Mouse (Mus musculus) forebrain, embryonic 15.5 days (tissue): Measurements from ENCODE around the gene Rtraf. TPM values are rescaled to one million over a fixed set of nuclear protein-coding genes. Genes with fewer than 3 reads are reported as not detected.

Experiments
- ATAC-seq: fragments of 200-750 bp; cut with Nextera tagmentation; replicated peaks from 2 replicates; pipeline ENCODE4 v1.8.0; 2017; ENCODE audit warnings: mild to moderate bottlenecking, moderate TSS enrichment, moderate library complexity
- H3K27ac ChIP-seq: fragments of 300-500 bp; sonication (generic); replicated peaks from 2 replicates; pipeline ENCODE4 v1.5.1; 2015; ENCODE audit warnings: mild to moderate bottlenecking, inconsistent platforms
- H3K27me3 ChIP-seq: fragments of 300-500 bp; sonication (generic); 2 replicates; pipeline ENCODE4 v1.6.1; 2015; ENCODE audit warnings: inconsistent platforms
- H3K36me3 ChIP-seq: fragments of 300-500 bp; sonication (generic); 2 replicates; pipeline ENCODE4 v1.6.1; 2015; ENCODE audit warnings: mild to moderate bottlenecking, inconsistent platforms
- H3K4me1 ChIP-seq: fragments of 300-500 bp; sonication (generic); 2 replicates; pipeline ENCODE4 v1.6.1; 2015; ENCODE audit warnings: inconsistent platforms
- H3K4me2 ChIP-seq: fragments of 300-500 bp; sonication (generic); replicated peaks from 2 replicates; pipeline ENCODE4 v1.6.1; 2015; ENCODE audit warnings: mild to moderate bottlenecking, inconsistent platforms
- H3K4me3 ChIP-seq: fragments of 300-500 bp; sonication (generic); 2 replicates; pipeline ENCODE4 v1.5.1; 2015; ENCODE audit warnings: mild to moderate bottlenecking, inconsistent platforms
- H3K9ac ChIP-seq: fragments of 300-500 bp; sonication (generic); replicated peaks from 2 replicates; pipeline ENCODE4 v1.6.1; 2015; ENCODE audit warnings: mild to moderate bottlenecking, inconsistent platforms
- H3K9me3 ChIP-seq: fragments of 300-500 bp; sonication (generic); 2 replicates; pipeline ENCODE4 v1.6.1; 2016; ENCODE audit warnings: inconsistent platforms
- WGBS: fragments of 180-500 bp; shearing (Covaris S2); methylation state at CpG from one replicate; pipeline ENCODE4 v1.1.7; 2015; ENCODE audit warnings: mixed read lengths; 5-methylcytosine and 5-hydroxymethylcytosine counted together
- polyA plus RNA-seq: library from polyadenylated mRNA; unstranded; fragments of >200 nt; fragmentation: Nextera tagmentation; extraction: Ambion mirVana; gene quantifications from 2 replicates; pipeline ENCODE4 v1.2.1, GENCODE M21; 2015

Rtraf gene
- polyA plus RNA-seq, 1 experiment from 2014 or later, result 190 TPM

GRCm38 (mm10) chr14:19794881-19795280 is 28.7 kb downstream of the Rtraf start:
- WGBS, result 73% methylated on average over 4 of the region's 4 CpGs
- no peak for ATAC-seq
- H3K27ac ChIP-seq, result no peak overlapping the region
- no peaks in the 10 kb centered on the region for H3K4me1 ChIP-seq
- no peaks in the 10 kb centered on the region for H3K36me3 ChIP-seq
- H3K4me3 ChIP-seq, result no peak overlapping the region
- no peaks in the 10 kb centered on the region for H3K27me3 ChIP-seq
- no peaks in the 10 kb centered on the region for H3K9me3 ChIP-seq
- H3K9ac ChIP-seq, result no peak overlapping the region
- no peak overlapping the region for H3K4me2 ChIP-seq

- 81% methylated on average over 1 of the region's 1 CpGs for WGBS
- H3K9ac ChIP-seq, result no peak overlapping the region
These were observed 35.2 kb downstream of the Rtraf start for GRCm38 (mm10) chr14:19788443-19788842.

GRCm38 (mm10) chr14:19785797-19786588 is 37.6 kb downstream of the Rtraf start:
- H3K9ac ChIP-seq, result no peak overlapping the region
- 84% methylated on average over 9 of the region's 9 CpGs for WGBS
- H3K27me3 ChIP-seq, result no peaks in the 10 kb centered on the region

More at GRCm38 (mm10) chr14:19788443-19788842, 35.2 kb downstream of the Rtraf start:
- no peaks in the 10 kb centered on the region for H3K36me3 ChIP-seq
- no peaks in the 10 kb centered on the region for H3K4me1 ChIP-seq
- H3K27ac ChIP-seq, result no peak overlapping the region
- H3K27me3 ChIP-seq, result no peaks in the 10 kb centered on the region
- no peak overlapping the region for H3K4me2 ChIP-seq
- no peaks in the 10 kb centered on the region for H3K9me3 ChIP-seq
- no peak overlapping the region for H3K4me3 ChIP-seq
- ATAC-seq, result no peak

GRCm38 (mm10) chr14:19777945-19778344 is 45.7 kb downstream of the Rtraf start:
- 84% methylated on average over 13 of the region's 13 CpGs for WGBS
- Histone ChIP-seq H3K27me3 (no peaks in the 10 kb centered on the region), H3K36me3 (no peaks in the 10 kb centered on the region), H3K4me2 (no peak overlapping the region), H3K27ac (no peak overlapping the region), H3K9ac (no peak overlapping the region), H3K4me1 (no peaks in the 10 kb centered on the region), H3K4me3 (no peak overlapping the region), H3K9me3 (no peaks in the 10 kb centered on the region)
- no peak for ATAC-seq

More at GRCm38 (mm10) chr14:19785797-19786588, 37.6 kb downstream of the Rtraf start:
- no peak for ATAC-seq
- H3K9me3 ChIP-seq, result no peaks in the 10 kb centered on the region
- no peaks in the 10 kb centered on the region for H3K4me1 ChIP-seq
- no peak overlapping the region for H3K4me3 ChIP-seq
- H3K4me2 ChIP-seq, result no peak overlapping the region
- no peaks in the 10 kb centered on the region for H3K36me3 ChIP-seq
- no peak overlapping the region for H3K27ac ChIP-seq

- no peaks in the 10 kb centered on the region for H3K27me3 ChIP-seq
- no peaks in the 10 kb centered on the region for H3K4me1 ChIP-seq
- ATAC-seq, result no peak
- H3K36me3 ChIP-seq, result no peaks in the 10 kb centered on the region
- WGBS, result 92% methylated on average over 6 of the region's 6 CpGs
- H3K9me3 ChIP-seq, result no peaks in the 10 kb centered on the region
- no peak overlapping the region for H3K4me2 ChIP-seq
- H3K9ac ChIP-seq, result no peak overlapping the region
- no peak overlapping the region for H3K4me3 ChIP-seq
- no peak overlapping the region for H3K27ac ChIP-seq
These were observed 46.3 kb downstream of the Rtraf start for GRCm38 (mm10) chr14:19777365-19777764.

GRCm38 (mm10) chr14:19776890-19777289 is 46.7 kb downstream of the Rtraf start:
- Histone ChIP-seq H3K4me2 (no peak overlapping the region), H3K4me3 (no peak overlapping the region), H3K4me1 (no peaks in the 10 kb centered on the region), H3K36me3 (no peaks in the 10 kb centered on the region), H3K27ac (no peak overlapping the region), H3K9ac (no peak overlapping the region), H3K27me3 (no peaks in the 10 kb centered on the region), H3K9me3 (no peaks in the 10 kb centered on the region)
- no peak for ATAC-seq
- 43% methylated on average over 6 of the region's 6 CpGs for WGBS

- 91% methylated on average over 5 of the region's 5 CpGs for WGBS
- H3K9ac ChIP-seq, result no peak overlapping the region
These were observed 47.4 kb downstream of the Rtraf start for GRCm38 (mm10) chr14:19776179-19776578.

GRCm38 (mm10) chr14:19775491-19775890 is 48.1 kb downstream of the Rtraf start:
- 95% methylated on average over 4 of the region's 4 CpGs for WGBS
- no peak overlapping the region for H3K4me3 ChIP-seq
- no peak overlapping the region for H3K9ac ChIP-seq
- no peak overlapping the region for H3K27ac ChIP-seq
- H3K36me3 ChIP-seq, result no peaks in the 10 kb centered on the region
- H3K27me3 ChIP-seq, result no peaks in the 10 kb centered on the region
- ATAC-seq, result no peak
- no peak overlapping the region for H3K4me2 ChIP-seq
- no peaks in the 10 kb centered on the region for H3K4me1 ChIP-seq
- H3K9me3 ChIP-seq, result no peaks in the 10 kb centered on the region

More at GRCm38 (mm10) chr14:19776179-19776578, 47.4 kb downstream of the Rtraf start:
- Histone ChIP-seq H3K9me3 (no peaks in the 10 kb centered on the region), H3K36me3 (no peaks in the 10 kb centered on the region), H3K4me2 (no peak overlapping the region), H3K4me1 (no peaks in the 10 kb centered on the region), H3K27me3 (no peaks in the 10 kb centered on the region), H3K4me3 (no peak overlapping the region), H3K27ac (no peak overlapping the region)
- no peak for ATAC-seq

GRCm38 (mm10) chr14:19774036-19774628 is 49.5 kb downstream of the Rtraf start:
- Histone ChIP-seq H3K4me3 (no peak overlapping the region), H3K27me3 (no peaks in the 10 kb centered on the region), H3K4me1 (no peaks in the 10 kb centered on the region), H3K9me3 (no peaks in the 10 kb centered on the region), H3K36me3 (no peaks in the 10 kb centered on the region), H3K27ac (no peak overlapping the region), H3K9ac (no peak overlapping the region), H3K4me2 (no peak overlapping the region)
- no peak for ATAC-seq
- WGBS, result 86% methylated on average over 13 of the region's 13 CpGs

GRCm38 (mm10) chr14:19771173-19771572 is 52.5 kb downstream of the Rtraf start:
- no peak overlapping the region for H3K27ac ChIP-seq
- H3K36me3 ChIP-seq, result no peaks in the 10 kb centered on the region
- no peak overlapping the region for H3K4me2 ChIP-seq
- no peaks in the 10 kb centered on the region for H3K9me3 ChIP-seq
- H3K27me3 ChIP-seq, result no peaks in the 10 kb centered on the region
- H3K4me1 ChIP-seq, result peaks cover 4% of the 10 kb centered on the region
- H3K4me3 ChIP-seq, result no peak overlapping the region
- H3K9ac ChIP-seq, result no peak overlapping the region
- WGBS, result 86% methylated on average over 7 of the region's 7 CpGs
- ATAC-seq, result no peak

GRCm38 (mm10) chr14:19769441-19770200 is 54.0 kb downstream of the Rtraf start:
- Histone ChIP-seq H3K27ac (no peak overlapping the region), H3K36me3 (no peaks in the 10 kb centered on the region), H3K4me1 (peaks cover 11% of the 10 kb centered on the region), H3K4me2 (no peak overlapping the region), H3K4me3 (no peak overlapping the region), H3K27me3 (no peaks in the 10 kb centered on the region), H3K9ac (no peak overlapping the region), H3K9me3 (no peaks in the 10 kb centered on the region)
- 51% methylated on average over 6 of the region's 6 CpGs for WGBS
- ATAC-seq, result no peak

- no peak overlapping the region for H3K4me2 ChIP-seq
- H3K9ac ChIP-seq, result no peak overlapping the region
- H3K4me1 ChIP-seq, result peaks cover 11% of the 10 kb centered on the region
- H3K36me3 ChIP-seq, result no peaks in the 10 kb centered on the region
- ATAC-seq, result no peak
- WGBS, result 94% methylated on average over 6 of the region's 6 CpGs
- no peak overlapping the region for H3K27ac ChIP-seq
- no peak overlapping the region for H3K4me3 ChIP-seq
- H3K27me3 ChIP-seq, result no peaks in the 10 kb centered on the region
- H3K9me3 ChIP-seq, result no peaks in the 10 kb centered on the region
These were observed 55.0 kb downstream of the Rtraf start for GRCm38 (mm10) chr14:19768648-19769047.
